Mouse (Mus musculus) MEL (cell line): ENCODE data around the gene Stk40.

ENCODE experiments used
- CTCF ChIP-seq, 3 experiments: IDR thresholded peaks in 2 of 3; conservative IDR thresholded peaks in 1 of 3; 2 replicates each; pipeline ENCODE4 v1.5.1; 2011 to 2012; ENCODE audit warnings: low read length in 3 of 3, low read depth in 2 of 3, mild to moderate bottlenecking in 2 of 3, improper control_type of control experiment in 1 of 3, inconsistent platforms in 1 of 3, mixed read lengths in 1 of 3, moderate library complexity in 1 of 3; ENCODE audit not compliant: control insufficient read depth in 1 of 3, insufficient read depth in 1 of 3, poor library complexity in 1 of 3, severe bottlenecking in 1 of 3
- JUND ChIP-seq: IDR thresholded peaks from 2 replicates; pipeline ENCODE4 v1.6.1; 2011; ENCODE audit warnings: low read depth, mild to moderate bottlenecking, improper control_type of control experiment, low read length
- POLR2A ChIP-seq, 2 experiments: IDR thresholded peaks; 2 replicates each; pipeline ENCODE4 v1.6.1; 2011 to 2012; ENCODE audit warnings: low read length in 2 of 2, mild to moderate bottlenecking in 2 of 2, control low read depth in 1 of 2, improper control_type of control experiment in 1 of 2, low read depth in 1 of 2, moderate library complexity in 1 of 2; ENCODE audit not compliant: control insufficient read depth in 1 of 2, insufficient read depth in 1 of 2, poor library complexity in 1 of 2
- POLR2AphosphoS5 ChIP-seq: IDR thresholded peaks from 2 replicates; pipeline ENCODE4 v1.6.1; 2012; ENCODE audit warnings: low read depth, borderline replicate concordance, mild to moderate bottlenecking, inconsistent platforms, low read length, moderate library complexity, mixed read lengths
- SMC3 ChIP-seq: IDR thresholded peaks from 2 replicates; pipeline ENCODE4 v1.6.1; 2011; ENCODE audit warnings: low read depth, low read length, improper control_type of control experiment
- TBP ChIP-seq: IDR thresholded peaks from 2 replicates; pipeline ENCODE4 v1.8.0; 2011; ENCODE audit warnings: low read depth, low read length, improper control_type of control experiment

- TF ChIP-seq POLR2A (IDR thresholded peaks at IDR 0.05; ENCODE audit: control insufficient read depth in 1 of 2, insufficient read depth in 1 of 2, low read depth in 1 of 2, low read length in 2 of 2, poor library complexity in 1 of 2) (peak in 1 of 2 experiments; percentile 59; a peak in 2 of 4 replicates), POLR2AphosphoS5 (no peak), SMC3 (no peak), TBP (no peak), CTCF (IDR thresholded peaks at IDR 0.05 in 2 of 3, conservative IDR thresholded peaks at IDR 0.05 in 1 of 3; ENCODE audit: control insufficient read depth in 1 of 3, insufficient read depth in 1 of 3, low read depth in 2 of 3, low read length in 3 of 3, poor library complexity in 1 of 3, severe bottlenecking in 1 of 3) (no peak), JUND (no peak)
Measured at GRCm38 (mm10) chr4:126148161-126148961, 44.6 kb downstream of the Stk40 start.
